Mouse (Mus musculus) cerebellum, adult 2 months (tissue): ENCODE measurements around the gene Mta3. TPM values are rescaled to one million over a fixed set of nuclear protein-coding genes. Genes with fewer than 3 reads are reported as not detected.
A peak's percentile ranks its signal among the peaks of the same experiment; 100 is the strongest.

Source experiments
- DNase-seq, 2 experiments: peaks; one replicate each; pipeline ENCODE4 v3.0.0; 2021
- H3K27ac ChIP-seq: fragments of 200-500 bp; 2 replicates; pipeline ENCODE4 v1.5.1; 2012; ENCODE audit warnings: low read length, control low read depth, inconsistent platforms; ENCODE audit not compliant: insufficient read depth
- H3K27me3 ChIP-seq: fragments of 200-500 bp; 2 replicates; pipeline ENCODE4 v1.6.1; 2012; ENCODE audit warnings: inconsistent platforms, mild to moderate bottlenecking, low read length, moderate library complexity; ENCODE audit not compliant: control insufficient read depth, insufficient read depth
- H3K4me1 ChIP-seq: fragments of 200-500 bp; 2 replicates; pipeline ENCODE4 v1.6.1; 2011; ENCODE audit warnings: low read length; ENCODE audit not compliant: control insufficient read depth, insufficient read depth
- H3K4me3 ChIP-seq: fragments of 200-500 bp; replicated peaks from 2 replicates; pipeline ENCODE3; 2011; ENCODE audit warnings: mild to moderate bottlenecking, low read depth, low read length, control low read depth; ENCODE audit not compliant: insufficient read depth
- CTCF ChIP-seq: fragments of 200-500 bp; IDR thresholded peaks from 2 replicates; pipeline ENCODE4 v1.5.1; 2011; ENCODE audit warnings: low read depth, mild to moderate bottlenecking, control low read depth, low read length, moderate library complexity, borderline replicate concordance; ENCODE audit not compliant: insufficient read depth
- POLR2A ChIP-seq: fragments of 200-500 bp; IDR thresholded peaks from 2 replicates; pipeline ENCODE4 v1.6.1; 2011; ENCODE audit warnings: low read length, control low read depth, borderline replicate concordance; ENCODE audit not compliant: insufficient read depth
- WGBS: fragments of 180-500 bp; shearing (Covaris S2); methylation state at CpG from one replicate; pipeline ENCODE4 v1.1.7; 2018; 5-methylcytosine and 5-hydroxymethylcytosine counted together
- polyA plus RNA-seq: library from polyadenylated mRNA; depleted of rRNA; stranded (reverse); fragments of >200 nt; gene quantifications from 2 replicates; pipeline ENCODE4 v1.2.3, GENCODE M21; 2012

The Mta3 gene
- polyA plus RNA-seq, 1 experiment, result 67.2 TPM

DNA sequence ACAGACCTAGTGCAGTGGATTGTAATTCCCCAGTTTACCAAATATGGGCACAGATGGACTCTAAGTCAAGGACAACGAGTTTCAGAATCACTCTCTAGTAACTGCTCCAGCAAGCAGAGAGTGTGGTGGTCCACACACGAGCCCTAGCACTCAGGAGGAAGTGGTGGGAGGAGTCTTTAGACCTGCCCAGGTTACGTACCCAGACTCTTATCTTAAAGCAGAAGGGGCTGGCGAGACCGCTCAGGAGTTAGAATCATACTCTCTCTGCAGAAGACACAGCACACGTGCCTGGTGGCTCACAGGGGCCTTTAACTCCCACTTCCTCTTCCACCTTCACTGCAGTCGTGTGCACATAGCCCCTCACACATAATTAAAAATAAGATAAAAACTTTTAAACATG lies 101.4 kb downstream of the Mta3 start:
- no peak for TF ChIP-seq CTCF
- no peak for TF ChIP-seq POLR2A

GRCm38 (mm10) chr17:83807778-83808398 lies 101.9 kb downstream of the Mta3 start:
- no peaks in the 10 kb centered on the region for H3K27me3 ChIP-seq
- H3K4me1 ChIP-seq, result peaks cover 12% of the 10 kb centered on the region; the same call in 1 of the 2 replicates
- no peak overlapping the region for H3K4me3 ChIP-seq
- 76% methylated on average over 11 of the region's 11 CpGs for WGBS
- DNase-seq, result peak; percentile 64 to 72
- H3K27ac ChIP-seq, result no peak overlapping the region
- TF ChIP-seq POLR2A, result no peak
- TF ChIP-seq CTCF, result peak; percentile 65

More for the DNA sequence above, 101.4 kb downstream of the Mta3 start:
- H3K4me1 ChIP-seq, result peaks cover 6% of the 10 kb centered on the region; the same call in 1 of the 2 replicates
- H3K27me3 ChIP-seq, result no peaks in the 10 kb centered on the region
- H3K27ac ChIP-seq, result no peak overlapping the region
- H3K4me3 ChIP-seq, result no peak overlapping the region
- 81% methylated on average over 7 of the region's 7 CpGs for WGBS
- no peak for DNase-seq

DNA sequence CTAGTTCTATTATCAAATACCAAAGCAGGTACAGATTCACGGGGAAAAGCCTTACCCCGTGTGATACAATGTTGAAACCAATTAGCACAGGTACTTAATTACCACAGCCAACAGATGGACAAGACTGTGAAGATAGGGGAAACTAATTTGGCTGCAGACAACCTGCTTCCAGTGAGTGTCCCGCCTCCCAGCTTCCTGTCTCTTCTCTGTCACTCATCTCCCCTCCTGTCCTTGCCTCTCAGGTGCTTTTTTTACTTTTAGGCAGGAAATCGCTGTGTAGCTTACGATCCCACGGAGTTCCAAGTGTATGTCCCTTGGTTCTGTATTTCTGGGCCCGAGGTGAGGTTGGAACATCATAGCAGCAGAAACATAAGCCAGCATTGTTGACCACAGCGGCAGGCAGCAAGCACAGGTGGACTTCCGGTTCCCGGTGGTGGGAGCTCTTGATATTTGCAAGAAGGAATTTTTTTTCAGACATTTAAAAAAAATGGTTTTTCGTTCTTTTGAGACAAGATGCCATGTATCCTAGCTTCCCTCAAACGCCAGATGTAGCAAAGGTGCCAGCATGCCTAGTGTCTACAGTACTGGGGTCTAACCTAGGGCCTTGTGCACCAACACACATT lies 102.6 kb downstream of the Mta3 start:
- WGBS, result 89% methylated on average over 12 of the region's 12 CpGs
- H3K27me3 ChIP-seq, result no peaks in the 10 kb centered on the region
- TF ChIP-seq POLR2A, result no peak
- TF ChIP-seq CTCF, result no peak
- peaks cover 16% of the 10 kb centered on the region for H3K4me1 ChIP-seq
- no peak overlapping the region for H3K4me3 ChIP-seq
- DNase-seq, result no peak
- no peak overlapping the region for H3K27ac ChIP-seq

- TF ChIP-seq CTCF (no peak), POLR2A (no peak)
- H3K4me1 ChIP-seq, result peaks cover 16% of the 10 kb centered on the region
- H3K27me3 ChIP-seq, result no peaks in the 10 kb centered on the region
- no peak overlapping the region for H3K4me3 ChIP-seq
- 89% methylated on average over 17 of the region's 17 CpGs for WGBS
- no peak overlapping the region for H3K27ac ChIP-seq
- no peak for DNase-seq
Observed at GRCm38 (mm10) chr17:83809197-83809829, 103.3 kb downstream of the Mta3 start.

DNA sequence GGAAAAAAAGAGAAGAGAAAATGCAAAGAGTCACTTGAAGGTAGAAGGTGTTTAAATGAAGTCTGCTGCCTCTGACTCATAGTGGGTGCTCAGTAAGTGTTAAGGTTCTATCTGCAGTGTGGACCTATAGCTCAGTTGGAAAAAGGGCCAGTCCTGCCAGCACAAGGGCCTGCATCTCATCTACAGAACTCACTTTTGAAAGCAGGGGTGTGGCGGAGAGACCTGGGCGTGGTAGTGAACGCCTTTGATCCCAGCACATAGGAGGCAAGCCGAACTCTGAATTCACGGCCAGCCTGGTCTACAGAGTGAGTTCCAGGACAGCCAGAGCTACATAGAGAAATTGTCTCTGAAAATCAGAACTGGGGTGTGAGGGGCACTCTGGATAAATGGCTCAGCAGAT lies 104.3 kb downstream of the Mta3 start:
- TF ChIP-seq POLR2A, result no peak
- TF ChIP-seq CTCF, result no peak
- WGBS, result 98% methylated on average over 5 of the region's 5 CpGs
- H3K27me3 ChIP-seq, result no peaks in the 10 kb centered on the region

DNA sequence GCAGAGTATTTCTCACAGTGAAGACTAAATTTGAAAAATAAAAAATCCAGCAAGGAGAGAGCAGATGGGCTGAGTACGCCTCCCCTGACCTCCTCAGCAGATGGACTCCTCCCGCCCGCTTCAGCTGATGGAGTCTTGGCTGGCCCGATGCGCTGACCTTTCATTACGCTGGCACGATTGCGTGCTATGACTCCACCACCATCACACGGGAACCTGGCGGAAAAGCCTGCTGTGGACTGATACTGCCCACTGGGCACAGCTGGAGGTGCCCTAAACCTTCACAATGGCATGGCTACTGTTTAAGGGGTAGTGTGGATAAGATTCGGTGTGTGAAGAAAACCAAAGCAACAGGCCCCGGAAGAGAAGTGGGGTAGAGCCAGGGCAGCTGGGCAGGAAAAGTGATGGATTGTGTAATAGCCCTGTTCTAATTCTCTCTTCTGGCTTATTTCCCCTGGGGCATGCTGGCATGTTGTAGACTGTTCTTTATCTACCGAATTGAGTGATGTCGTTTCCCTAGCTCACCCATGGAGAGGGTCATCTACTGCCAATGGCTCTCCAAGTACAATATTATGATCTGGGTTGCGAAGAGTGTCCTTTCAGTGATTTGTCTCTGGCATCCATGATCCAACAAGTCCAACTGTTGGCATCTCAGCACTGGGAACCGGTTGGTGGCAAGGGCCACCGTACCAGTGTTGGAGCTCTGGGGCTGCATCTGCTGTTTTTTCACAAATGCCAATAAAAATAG lies 106.4 kb downstream of the Mta3 start:
- H3K4me3 ChIP-seq, result no peak overlapping the region
- WGBS, result 10% methylated on average over 17 of the region's 17 CpGs
- H3K27me3 ChIP-seq, result no peaks in the 10 kb centered on the region
- peak overlapping the region; percentile 49 for H3K27ac ChIP-seq
- DNase-seq, result peak; percentile 85 to 89
- peaks cover 16% of the 10 kb centered on the region for H3K4me1 ChIP-seq
- TF ChIP-seq CTCF, result no peak
- no peak for TF ChIP-seq POLR2A

More for the DNA sequence above, 104.3 kb downstream of the Mta3 start:
- H3K4me3 ChIP-seq, result no peak overlapping the region
- no peak overlapping the region for H3K27ac ChIP-seq
- DNase-seq, result no peak
- H3K4me1 ChIP-seq, result peaks cover 16% of the 10 kb centered on the region

DNA sequence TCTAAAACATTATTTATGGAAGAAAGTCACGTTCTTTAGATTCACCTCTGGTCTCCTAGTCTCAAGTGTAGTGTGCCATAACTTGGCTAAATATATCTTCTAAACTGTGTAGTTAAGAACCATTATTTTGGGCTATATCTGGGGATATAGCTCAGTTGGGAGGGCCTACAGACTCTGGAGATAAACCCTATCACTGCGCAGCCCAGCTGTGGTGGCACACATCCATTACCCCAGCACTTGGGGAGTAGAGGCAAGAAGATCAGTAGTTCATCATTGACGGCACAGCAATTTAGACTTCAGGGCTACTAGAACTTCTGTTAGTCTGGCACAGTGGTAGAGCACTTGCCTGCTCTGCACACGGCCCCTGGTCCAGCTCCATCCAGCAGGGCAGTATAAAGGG lies 107.1 kb downstream of the Mta3 start:
- Histone ChIP-seq H3K4me3 (no peak overlapping the region), H3K4me1 (peaks cover 16% of the 10 kb centered on the region), H3K27ac (peak overlapping the region; percentile 47), H3K27me3 (no peaks in the 10 kb centered on the region)
- TF ChIP-seq POLR2A, result no peak
- TF ChIP-seq CTCF, result no peak
- 89% methylated on average over 4 of the region's 4 CpGs for WGBS
- no peak for DNase-seq
